Mouse (Mus musculus) forebrain, embryonic 13.5 days (tissue): ENCODE results near the gene Bace2. TPM values are rescaled to one million over a fixed set of nuclear protein-coding genes. Genes with fewer than 3 reads are reported as not detected.

Experiments used
- polyA plus RNA-seq: library from polyadenylated mRNA; unstranded; fragments of >200 nt; fragmentation: Nextera tagmentation; extraction: Ambion mirVana; gene quantifications from 2 replicates; pipeline ENCODE4 v1.2.1, GENCODE M21; 2015

Bace2 gene
- polyA plus RNA-seq, 1 experiment from 2014 or later = 0.98 TPM

Other genes starting within 250 kb of the Bace2 start
- 3.5 and 3.8 TPM in 2 replicates for gene Dscam, start 186.0 kb upstream of the Bace2 start, polyA plus RNA-seq
- not detected in 2 replicates for gene Mx1, start 106.2 kb downstream of the Bace2 start, polyA plus RNA-seq
- not detected in 2 replicates for gene Fam3b, start 158.1 kb downstream of the Bace2 start, polyA plus RNA-seq